Mouse (Mus musculus): ENCODE data around the gene E130114P18Rik.

DNA sequence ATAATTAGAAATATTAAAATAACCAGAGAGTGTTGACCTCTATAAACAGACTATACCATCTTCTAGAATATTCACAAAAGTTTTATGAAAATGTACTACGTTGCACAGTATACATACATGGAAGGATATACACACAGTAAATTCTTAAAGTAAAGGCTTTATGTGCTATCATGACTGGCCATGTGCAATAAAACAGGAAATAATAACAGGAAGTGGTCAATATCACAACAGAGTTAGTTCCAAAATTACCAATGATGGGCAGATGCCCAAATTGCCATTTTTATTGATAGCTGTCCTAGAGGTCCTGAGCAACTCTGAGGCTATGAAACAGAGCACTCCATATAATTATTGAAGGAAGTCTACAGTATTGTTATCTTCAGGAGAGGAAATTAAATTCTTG is 180.4 kb downstream of the E130114P18Rik start:
- TF ChIP-seq CTCF (IDR thresholded peaks at IDR 0.05; ENCODE audit: borderline replicate concordance, extremely low read depth, insufficient read depth, insufficient read length) (no peak), POLR2A (IDR thresholded peaks at IDR 0.05; ENCODE audit: borderline replicate concordance, extremely low read depth, insufficient read depth, insufficient read length, poor library complexity, severe bottlenecking) (no peak)
